Mouse (Mus musculus) stomach, postnatal 0 days (tissue): ENCODE results near the gene Hyal2.

ENCODE experiments used
- CTCF ChIP-seq: IDR thresholded peaks from 2 replicates; pipeline ENCODE4 v1.5.1; 2016; ENCODE audit warnings: antibody characterized with exemption, low read depth, mild to moderate bottlenecking, moderate library complexity
- EP300 ChIP-seq: optimal IDR thresholded peaks from 2 replicates; pipeline ENCODE3; 2016; ENCODE audit warnings: antibody characterized with exemption

DNA sequence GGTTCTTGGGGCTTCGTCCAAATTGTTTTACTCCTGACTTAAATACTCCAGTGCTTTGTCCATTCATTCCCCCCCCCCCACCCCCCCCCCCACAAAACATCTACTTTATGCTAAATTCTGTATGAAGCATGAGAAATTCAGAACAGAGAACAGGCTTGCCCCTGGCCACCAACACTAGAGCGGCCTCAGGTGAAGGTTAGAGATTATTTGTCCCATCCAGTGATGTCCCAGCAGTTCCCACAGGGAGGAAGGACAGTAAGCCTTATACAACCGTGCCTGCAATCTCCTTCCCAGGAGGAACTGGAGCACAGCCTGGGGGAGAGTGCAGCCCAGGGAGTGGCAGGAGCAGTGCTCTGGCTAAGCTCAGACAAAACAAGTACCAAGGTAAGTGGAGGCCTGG is 10.8 kb downstream of the Hyal2 start, which contains the start of gene Naa80:
- TF ChIP-seq EP300: no peak
- no peak for TF ChIP-seq CTCF
